Mouse (Mus musculus): Measurements from ENCODE around the gene Egln2. TPM values are rescaled to one million over a fixed set of nuclear protein-coding genes. Genes with fewer than 3 reads are reported as not detected.

The Egln2 gene
- total and polyA plus RNA-seq, 3 experiments: 85.6 to 144 (median 101) TPM

GRCm38 (mm10) chr7:27132588-27132987 lies 34.0 kb downstream of the Egln2 start:
- DNase-seq: peak; percentile 56

GRCm38 (mm10) chr7:27131387-27131786 lies 35.2 kb downstream of the Egln2 start:
- no peak for DNase-seq

- peak; percentile 55 for DNase-seq
These were observed 35.9 kb downstream of the Egln2 start for GRCm38 (mm10) chr7:27130521-27131370.

GRCm38 (mm10) chr7:27129811-27130210 lies 36.8 kb downstream of the Egln2 start:
- DNase-seq: no peak

GRCm38 (mm10) chr7:27128946-27129345 lies 37.7 kb downstream of the Egln2 start:
- no peak for DNase-seq

GRCm38 (mm10) chr7:27128162-27128561 lies 38.4 kb downstream of the Egln2 start:
- DNase-seq: peak; percentile 64

- no peak for DNase-seq
These were observed 41.6 kb downstream of the Egln2 start for GRCm38 (mm10) chr7:27124969-27125368.

GRCm38 (mm10) chr7:27124305-27124832 lies 42.2 kb downstream of the Egln2 start:
- DNase-seq: no peak

- peak; percentile 79 for DNase-seq
These were observed 46.9 kb downstream of the Egln2 start, which contains the start of gene Cyp2f2 for GRCm38 (mm10) chr7:27119676-27120075. TSS of gene Cyp2f2 (plus strand) at chr7:27119909.

- DNase-seq: peak; percentile 71
These were observed 48.5 kb downstream of the Egln2 start for GRCm38 (mm10) chr7:27118033-27118511.

GRCm38 (mm10) chr7:27111987-27112386 lies 54.6 kb downstream of the Egln2 start:
- DNase-seq: no peak

- DNase-seq: no peak
These were observed 55.6 kb downstream of the Egln2 start for GRCm38 (mm10) chr7:27111038-27111437.

- no peak for DNase-seq
These were observed 56.3 kb downstream of the Egln2 start for GRCm38 (mm10) chr7:27110327-27110726.

Small RNA genes within 50 kb of the gene (microRNA-seq; reads per million reads assigned to microRNA genes)
- gene Mir1191 (0 to 0.44 reads per million in 2 experiments), gene Mir3101 (0 to 0.88 reads per million in 2 experiments)

Other genes starting within 250 kb of the Egln2 start
- gene Cyp2a22, start 227.4 kb downstream of the Egln2 start, total RNA-seq (2021): not detected
- not detected in 2 replicates for gene Cyp2a22, start 227.4 kb downstream of the Egln2 start, polyA plus RNA-seq (2012; rRNA removed)
- gene Cyp2a12, start 137.7 kb downstream of the Egln2 start, total RNA-seq (2021): 1 to 10 TPM in 1 of 2 experiments, under 1 TPM in 1; 0.17 to 4.6 TPM
- gene Cyp2a12, start 137.7 kb downstream of the Egln2 start, polyA plus RNA-seq (2012; rRNA removed): 0.06 TPM in 1 of 2 replicates, not detected in the other
- 100 to 1,000 TPM in 1 of 2 experiments, 1 to 10 TPM in 1; 2.1 to 993 TPM for gene Cyp2f2, start 46.9 kb downstream of the Egln2 start, total RNA-seq (2021)
- 363 and 752 TPM in 2 replicates for gene Cyp2f2, start 46.9 kb downstream of the Egln2 start, polyA plus RNA-seq (2012; rRNA removed)
- gene Cyp2t4, start 13.1 kb downstream of the Egln2 start, total RNA-seq (2021): not detected
- not detected in 2 replicates for gene Cyp2t4, start 13.1 kb downstream of the Egln2 start, polyA plus RNA-seq (2012; rRNA removed)
- gene Rab4b, start 12.1 kb upstream of the Egln2 start, total RNA-seq (2021): 10 to 100 TPM; 53.2 to 60.9 TPM
- 86.9 and 97.4 TPM in 2 replicates for gene Rab4b, start 12.1 kb upstream of the Egln2 start, polyA plus RNA-seq (2012; rRNA removed)
- not detected for gene Gm21983, start 14.3 kb upstream of the Egln2 start, total RNA-seq (2021)
- 0.10 TPM in 1 of 2 replicates, not detected in the other for gene Gm21983, start 14.3 kb upstream of the Egln2 start, polyA plus RNA-seq (2012; rRNA removed)
- gene Mia, start 14.4 kb upstream of the Egln2 start, total RNA-seq (2021): not detected
- 0.44 TPM in 1 of 2 replicates, not detected in the other for gene Mia, start 14.4 kb upstream of the Egln2 start, polyA plus RNA-seq (2012; rRNA removed)
- 10 to 100 TPM; 21.6 to 24.9 TPM for gene BC024978, start 29.0 kb upstream of the Egln2 start, total RNA-seq (2021)
- gene BC024978, start 29.0 kb upstream of the Egln2 start, polyA plus RNA-seq (2012; rRNA removed): 24.9 and 25.2 TPM in 2 replicates
- 10 to 100 TPM; 72.5 to 93.0 TPM for gene Snrpa, start 29.5 kb upstream of the Egln2 start, total RNA-seq (2021)
- 223 and 231 TPM in 2 replicates for gene Snrpa, start 29.5 kb upstream of the Egln2 start, polyA plus RNA-seq (2012; rRNA removed)
- gene Itpkc, start 61.9 kb upstream of the Egln2 start, total RNA-seq (2021): 10 to 100 TPM; 12.7 to 15.5 TPM
- gene Itpkc, start 61.9 kb upstream of the Egln2 start, polyA plus RNA-seq (2012; rRNA removed): 10.1 and 10.6 TPM in 2 replicates
- 10 to 100 TPM; 49.7 to 64.4 TPM for gene Coq8b, start 66.2 kb upstream of the Egln2 start, total RNA-seq (2021)
- 175 and 219 TPM in 2 replicates for gene Coq8b, start 66.2 kb upstream of the Egln2 start, polyA plus RNA-seq (2012; rRNA removed)
- gene Numbl, start 91.6 kb upstream of the Egln2 start, total RNA-seq (2021): 10 to 100 TPM in 1 of 2 experiments, 1 to 10 TPM in 1; 5.2 to 13.3 TPM
- 37.2 and 48.0 TPM in 2 replicates for gene Numbl, start 91.6 kb upstream of the Egln2 start, polyA plus RNA-seq (2012; rRNA removed)
- gene Ltbp4, start 170.9 kb upstream of the Egln2 start, total RNA-seq (2021): 10 to 100 TPM; 70.3 to 94.7 TPM
- 253 and 263 TPM in 2 replicates for gene Ltbp4, start 170.9 kb upstream of the Egln2 start, polyA plus RNA-seq (2012; rRNA removed)
- gene Shkbp1, start 189.2 kb upstream of the Egln2 start, total RNA-seq (2021): 10 to 100 TPM; 11.3 to 22.5 TPM
- 60.8 and 74.5 TPM in 2 replicates for gene Shkbp1, start 189.2 kb upstream of the Egln2 start, polyA plus RNA-seq (2012; rRNA removed)
- gene Gm20479, start 190.6 kb upstream of the Egln2 start, total RNA-seq (2021): 1 to 10 TPM in 1 of 2 experiments, not detected in 1; 6.3 TPM
- gene Gm20479, start 190.6 kb upstream of the Egln2 start, polyA plus RNA-seq (2012; rRNA removed): 0.28 TPM in 2 replicates

Measured in adrenal gland, adult 2 months (tissue).